Mouse (Mus musculus): ENCODE data around the gene Gm13420. TPM values are rescaled to one million over a fixed set of nuclear protein-coding genes. Genes with fewer than 3 reads are reported as not detected.

The Gm13420 gene
- polyA plus RNA-seq, 1 experiment from 2014 or later = 1.7 TPM

GRCm38 (mm10) chr2:29737209-29737925 lies 14.1 kb downstream of the Gm13420 start:
- no peak overlapping the region for H3K4me3 ChIP-seq
- no peaks in the 10 kb centered on the region for H3K27me3 ChIP-seq
- H3K4me1 ChIP-seq = peaks cover 4% of the 10 kb centered on the region; the same call in 1 of the 2 replicates
- no peak overlapping the region for H3K27ac ChIP-seq
- 71% methylated on average over 12 of the region's 12 CpGs for WGBS
- H3K9ac ChIP-seq = no peak overlapping the region
- no peak for ATAC-seq (ENCODE audit: borderline replicate concordance, extremely low read depth, low FRiP score, low TSS enrichment)
- no peak overlapping the region for H3K4me2 ChIP-seq
- H3K9me3 ChIP-seq = no peaks in the 10 kb centered on the region
- H3K36me3 ChIP-seq = peaks cover 41% of the 10 kb centered on the region

- H3K4me1 ChIP-seq = peaks cover 4% of the 10 kb centered on the region; the same call in 1 of the 2 replicates
- H3K9me3 ChIP-seq = no peaks in the 10 kb centered on the region
- no peak overlapping the region for H3K4me3 ChIP-seq
- no peak overlapping the region for H3K4me2 ChIP-seq
- H3K27me3 ChIP-seq = no peaks in the 10 kb centered on the region
- ATAC-seq (ENCODE audit: borderline replicate concordance, extremely low read depth, low FRiP score, low TSS enrichment) = peak; percentile 48
- no peak overlapping the region for H3K9ac ChIP-seq
- peak overlapping the region; percentile 66; the same call in 1 of the 2 replicates for H3K27ac ChIP-seq
- 71% methylated on average over 12 of the region's 12 CpGs for WGBS
- H3K36me3 ChIP-seq = peaks cover 51% of the 10 kb centered on the region
These were observed 15.8 kb downstream of the Gm13420 start for GRCm38 (mm10) chr2:29735708-29736107.

GRCm38 (mm10) chr2:29733348-29733747 lies 18.1 kb downstream of the Gm13420 start:
- no peaks in the 10 kb centered on the region for H3K9me3 ChIP-seq
- no peaks in the 10 kb centered on the region for H3K27me3 ChIP-seq
- WGBS = 94% methylated on average over 5 of the region's 5 CpGs
- no peak overlapping the region for H3K4me3 ChIP-seq
- H3K9ac ChIP-seq = no peak overlapping the region
- peaks cover 4% of the 10 kb centered on the region; the same call in 1 of the 2 replicates for H3K4me1 ChIP-seq
- ATAC-seq (ENCODE audit: borderline replicate concordance, extremely low read depth, low FRiP score, low TSS enrichment) = no peak
- H3K36me3 ChIP-seq = peaks cover 62% of the 10 kb centered on the region
- no peak overlapping the region for H3K4me2 ChIP-seq
- no peak overlapping the region for H3K27ac ChIP-seq

- ATAC-seq (ENCODE audit: borderline replicate concordance, extremely low read depth, low FRiP score, low TSS enrichment) = no peak
- Histone ChIP-seq H3K9me3 (no peaks in the 10 kb centered on the region), H3K4me3 (no peak overlapping the region), H3K9ac (no peak overlapping the region), H3K36me3 (peaks cover 59% of the 10 kb centered on the region), H3K27me3 (no peaks in the 10 kb centered on the region), H3K4me2 (no peak overlapping the region), H3K27ac (no peak overlapping the region), H3K4me1 (peaks cover 4% of the 10 kb centered on the region; the same call in 1 of the 2 replicates)
- 83% methylated on average over 10 of the region's 10 CpGs for WGBS
These were observed 18.9 kb downstream of the Gm13420 start for GRCm38 (mm10) chr2:29732559-29732958.

- no peak for ATAC-seq (ENCODE audit: borderline replicate concordance, extremely low read depth, low FRiP score, low TSS enrichment)
- peaks cover 55% of the 10 kb centered on the region for H3K36me3 ChIP-seq
These were observed 19.9 kb downstream of the Gm13420 start for GRCm38 (mm10) chr2:29731545-29731944.

GRCm38 (mm10) chr2:29729500-29729899 lies 22.0 kb downstream of the Gm13420 start:
- no peak overlapping the region for H3K27ac ChIP-seq
- peaks cover 51% of the 10 kb centered on the region for H3K36me3 ChIP-seq
- ATAC-seq (ENCODE audit: borderline replicate concordance, extremely low read depth, low FRiP score, low TSS enrichment) = no peak
- no peak overlapping the region for H3K4me3 ChIP-seq
- H3K9ac ChIP-seq = no peak overlapping the region
- H3K4me2 ChIP-seq = no peak overlapping the region
- H3K4me1 ChIP-seq = no peaks in the 10 kb centered on the region
- no peaks in the 10 kb centered on the region for H3K27me3 ChIP-seq
- 35% methylated on average over 2 of the region's 2 CpGs for WGBS
- H3K9me3 ChIP-seq = no peaks in the 10 kb centered on the region

More at GRCm38 (mm10) chr2:29731545-29731944, 19.9 kb downstream of the Gm13420 start:
- Histone ChIP-seq H3K4me3 (no peak overlapping the region), H3K4me1 (peaks cover 4% of the 10 kb centered on the region; the same call in 1 of the 2 replicates), H3K27me3 (no peaks in the 10 kb centered on the region), H3K9me3 (no peaks in the 10 kb centered on the region), H3K27ac (no peak overlapping the region), H3K9ac (no peak overlapping the region), H3K4me2 (no peak overlapping the region)
- WGBS = 61% methylated on average over 3 of the region's 3 CpGs

- Histone ChIP-seq H3K27ac (no peak overlapping the region), H3K36me3 (peaks cover 35% of the 10 kb centered on the region), H3K4me3 (no peak overlapping the region), H3K4me1 (no peaks in the 10 kb centered on the region), H3K9ac (no peak overlapping the region), H3K4me2 (no peak overlapping the region), H3K27me3 (no peaks in the 10 kb centered on the region), H3K9me3 (no peaks in the 10 kb centered on the region)
- 63% methylated on average over 5 of the region's 5 CpGs for WGBS
- no peak for ATAC-seq (ENCODE audit: borderline replicate concordance, extremely low read depth, low FRiP score, low TSS enrichment)
These were observed 26.7 kb downstream of the Gm13420 start for GRCm38 (mm10) chr2:29724664-29725365.

GRCm38 (mm10) chr2:29723132-29723531 lies 28.4 kb downstream of the Gm13420 start:
- Histone ChIP-seq H3K9ac (no peak overlapping the region), H3K4me2 (no peak overlapping the region), H3K27me3 (no peaks in the 10 kb centered on the region), H3K4me3 (no peak overlapping the region), H3K27ac (peak overlapping the region; percentile 39; the same call in 1 of the 2 replicates), H3K4me1 (no peaks in the 10 kb centered on the region), H3K9me3 (no peaks in the 10 kb centered on the region), H3K36me3 (peaks cover 34% of the 10 kb centered on the region)
- 69% methylated on average over 3 of the region's 3 CpGs for WGBS
- no peak for ATAC-seq (ENCODE audit: borderline replicate concordance, extremely low read depth, low FRiP score, low TSS enrichment)

GRCm38 (mm10) chr2:29718581-29718980 lies 32.9 kb downstream of the Gm13420 start:
- no peaks in the 10 kb centered on the region for H3K9me3 ChIP-seq
- peaks cover 20% of the 10 kb centered on the region for H3K36me3 ChIP-seq
- H3K4me3 ChIP-seq = no peak overlapping the region
- H3K9ac ChIP-seq = no peak overlapping the region
- no peak for ATAC-seq (ENCODE audit: borderline replicate concordance, extremely low read depth, low FRiP score, low TSS enrichment)
- peaks cover 24% of the 10 kb centered on the region for H3K4me1 ChIP-seq
- 75% methylated on average over 5 of the region's 5 CpGs for WGBS
- no peak overlapping the region for H3K27ac ChIP-seq
- H3K4me2 ChIP-seq = no peak overlapping the region
- no peaks in the 10 kb centered on the region for H3K27me3 ChIP-seq

- Histone ChIP-seq H3K9me3 (no peaks in the 10 kb centered on the region), H3K27me3 (no peaks in the 10 kb centered on the region), H3K36me3 (peaks cover 18% of the 10 kb centered on the region), H3K4me2 (no peak overlapping the region; the same call in 1 of the 2 replicates), H3K4me1 (peaks cover 24% of the 10 kb centered on the region), H3K4me3 (no peak overlapping the region), H3K9ac (no peak overlapping the region), H3K27ac (peak overlapping the region; percentile 92)
- ATAC-seq (ENCODE audit: borderline replicate concordance, extremely low read depth, low FRiP score, low TSS enrichment) = peak; percentile 93
- WGBS = 7% methylated on average over 6 of the region's 6 CpGs
These were observed 34.8 kb downstream of the Gm13420 start for GRCm38 (mm10) chr2:29716691-29717090.

- Histone ChIP-seq H3K27ac (peak overlapping the region; percentile 92), H3K4me2 (no peak overlapping the region; the same call in 1 of the 2 replicates), H3K9ac (no peak overlapping the region), H3K36me3 (peaks cover 18% of the 10 kb centered on the region), H3K27me3 (no peaks in the 10 kb centered on the region), H3K4me1 (peaks cover 24% of the 10 kb centered on the region), H3K4me3 (no peak overlapping the region), H3K9me3 (no peaks in the 10 kb centered on the region)
- WGBS = 19% methylated on average over 7 of the region's 7 CpGs
- no peak for ATAC-seq (ENCODE audit: borderline replicate concordance, extremely low read depth, low FRiP score, low TSS enrichment)
These were observed 35.3 kb downstream of the Gm13420 start for GRCm38 (mm10) chr2:29716143-29716542.

GRCm38 (mm10) chr2:29714127-29714526 lies 37.4 kb downstream of the Gm13420 start:
- H3K36me3 ChIP-seq = peaks cover 20% of the 10 kb centered on the region
- no peak overlapping the region for H3K9ac ChIP-seq
- no peak overlapping the region for H3K4me3 ChIP-seq
- no peaks in the 10 kb centered on the region for H3K27me3 ChIP-seq
- no peak for ATAC-seq (ENCODE audit: borderline replicate concordance, extremely low read depth, low FRiP score, low TSS enrichment)
- H3K9me3 ChIP-seq = no peaks in the 10 kb centered on the region
- H3K4me1 ChIP-seq = peaks cover 24% of the 10 kb centered on the region
- no peak overlapping the region for H3K4me2 ChIP-seq
- WGBS = 72% methylated on average over 5 of the region's 5 CpGs
- no peak overlapping the region for H3K27ac ChIP-seq

Measured in lung, embryonic 15.5 days (tissue).